Mouse (Mus musculus): ENCODE data around the gene Gucy1a1. TPM values are rescaled to one million over a fixed set of nuclear protein-coding genes. Genes with fewer than 3 reads are reported as not detected.

The Gucy1a1 gene
- polyA plus RNA-seq, 1 experiment: not detected

- WGBS: 42% methylated on average over 3 of the region's 3 CpGs
- TF ChIP-seq CTCF (IDR thresholded peaks at IDR 0.05; ENCODE audit: insufficient read depth, low read depth, low read length) (no peak), POLR2A (IDR thresholded peaks at IDR 0.05; ENCODE audit: insufficient read depth, low read depth, low read length) (no peak)
- peak overlapping the region; percentile 44; the same call in 1 of the 2 replicates for H3K27ac ChIP-seq (ENCODE audit: insufficient read depth, low read depth, low read length)
- H3K4me1 ChIP-seq (ENCODE audit: control insufficient read depth, insufficient read depth, low read length): no peaks in the 10 kb centered on the region; the same call in 1 of the 2 replicates
- H3K4me3 ChIP-seq (ENCODE audit: insufficient read depth, low read depth, low read length): no peak overlapping the region
Measured at GRCm38 (mm10) chr3:82111986-82112385, 33.6 kb downstream of the Gucy1a1 start.

- H3K4me3 ChIP-seq (ENCODE audit: insufficient read depth, low read depth, low read length): no peak overlapping the region
- 95% methylated on average over 15 of the region's 15 CpGs for WGBS
- H3K4me1 ChIP-seq (ENCODE audit: control insufficient read depth, insufficient read depth, low read length): peaks cover 6% of the 10 kb centered on the region
- H3K27ac ChIP-seq (ENCODE audit: insufficient read depth, low read depth, low read length): no peak overlapping the region
- TF ChIP-seq POLR2A (IDR thresholded peaks at IDR 0.05; ENCODE audit: insufficient read depth, low read depth, low read length): no peak
- TF ChIP-seq CTCF (IDR thresholded peaks at IDR 0.05; ENCODE audit: insufficient read depth, low read depth, low read length): no peak
Measured at GRCm38 (mm10) chr3:82108951-82109350, 36.6 kb downstream of the Gucy1a1 start.

- no peak overlapping the region for H3K27ac ChIP-seq (ENCODE audit: insufficient read depth, low read depth, low read length)
- peaks cover 6% of the 10 kb centered on the region for H3K4me1 ChIP-seq (ENCODE audit: control insufficient read depth, insufficient read depth, low read length)
- 69% methylated on average over 6 of the region's 6 CpGs for WGBS
- no peak for TF ChIP-seq POLR2A (IDR thresholded peaks at IDR 0.05; ENCODE audit: insufficient read depth, low read depth, low read length)
- no peak for TF ChIP-seq CTCF (IDR thresholded peaks at IDR 0.05; ENCODE audit: insufficient read depth, low read depth, low read length)
- H3K4me3 ChIP-seq (ENCODE audit: insufficient read depth, low read depth, low read length): no peak overlapping the region
Measured at GRCm38 (mm10) chr3:82104229-82104628, 41.4 kb downstream of the Gucy1a1 start.

GRCm38 (mm10) chr3:82099127-82099526 lies 46.5 kb downstream of the Gucy1a1 start:
- Histone ChIP-seq H3K4me3 (ENCODE audit: insufficient read depth, low read depth, low read length) (no peak overlapping the region), H3K27ac (ENCODE audit: insufficient read depth, low read depth, low read length) (no peak overlapping the region), H3K4me1 (ENCODE audit: control insufficient read depth, insufficient read depth, low read length) (no peaks in the 10 kb centered on the region)
- TF ChIP-seq POLR2A (IDR thresholded peaks at IDR 0.05; ENCODE audit: insufficient read depth, low read depth, low read length): no peak
- TF ChIP-seq CTCF (IDR thresholded peaks at IDR 0.05; ENCODE audit: insufficient read depth, low read depth, low read length): no peak
- 82% methylated on average over 6 of the region's 6 CpGs for WGBS

- Histone ChIP-seq H3K4me3 (ENCODE audit: insufficient read depth, low read depth, low read length) (no peak overlapping the region), H3K27ac (ENCODE audit: insufficient read depth, low read depth, low read length) (no peak overlapping the region), H3K4me1 (ENCODE audit: control insufficient read depth, insufficient read depth, low read length) (no peaks in the 10 kb centered on the region)
- TF ChIP-seq CTCF (IDR thresholded peaks at IDR 0.05; ENCODE audit: insufficient read depth, low read depth, low read length): no peak
- no peak for TF ChIP-seq POLR2A (IDR thresholded peaks at IDR 0.05; ENCODE audit: insufficient read depth, low read depth, low read length)
- 82% methylated on average over 2 of the region's 2 CpGs for WGBS
Measured at GRCm38 (mm10) chr3:82096801-82097200, 48.8 kb downstream of the Gucy1a1 start.

- peak within 1 kb of the TSS; percentile 88 for H3K4me3 ChIP-seq (ENCODE audit: insufficient read depth, low read depth, low read length)
- TF ChIP-seq CTCF (IDR thresholded peaks at IDR 0.05; ENCODE audit: insufficient read depth, low read depth, low read length): no peak
- TF ChIP-seq POLR2A (IDR thresholded peaks at IDR 0.05; ENCODE audit: insufficient read depth, low read depth, low read length): peak; percentile 88
- under 1% methylated on average over 25 of the region's 25 CpGs for WGBS
- H3K4me1 ChIP-seq (ENCODE audit: control insufficient read depth, insufficient read depth, low read length): no peaks in the 10 kb centered on the region; the same call in 1 of the 2 replicates
- H3K27ac ChIP-seq (ENCODE audit: insufficient read depth, low read depth, low read length): peak within 1 kb of the TSS; percentile 94
Measured at GRCm38 (mm10) chr3:82074201-82074851, 71.3 kb downstream of the Gucy1a1 start, which contains the start of gene Gucy1b1. Gene Gucy1b1 (minus strand): TSS chr3:82074689.

GRCm38 (mm10) chr3:82073741-82074181 lies 71.8 kb downstream of the Gucy1a1 start:
- TF ChIP-seq POLR2A (IDR thresholded peaks at IDR 0.05; ENCODE audit: insufficient read depth, low read depth, low read length) (no peak), CTCF (IDR thresholded peaks at IDR 0.05; ENCODE audit: insufficient read depth, low read depth, low read length) (no peak; the same call in 1 of the 2 replicates)
- Histone ChIP-seq H3K4me1 (ENCODE audit: control insufficient read depth, insufficient read depth, low read length) (no peaks in the 10 kb centered on the region; the same call in 1 of the 2 replicates), H3K27ac (ENCODE audit: insufficient read depth, low read depth, low read length) (peak overlapping the region; percentile 94), H3K4me3 (ENCODE audit: insufficient read depth, low read depth, low read length) (peak overlapping the region; percentile 88)
- WGBS: under 1% methylated on average over 34 of the region's 34 CpGs

- WGBS: 40% methylated on average over 5 of the region's 5 CpGs
- no peak overlapping the region for H3K4me3 ChIP-seq (ENCODE audit: insufficient read depth, low read depth, low read length)
- H3K27ac ChIP-seq (ENCODE audit: insufficient read depth, low read depth, low read length): no peak overlapping the region
- TF ChIP-seq CTCF (IDR thresholded peaks at IDR 0.05; ENCODE audit: insufficient read depth, low read depth, low read length): no peak
- TF ChIP-seq POLR2A (IDR thresholded peaks at IDR 0.05; ENCODE audit: insufficient read depth, low read depth, low read length): no peak
- H3K4me1 ChIP-seq (ENCODE audit: control insufficient read depth, insufficient read depth, low read length): no peaks in the 10 kb centered on the region
Measured at GRCm38 (mm10) chr3:82067830-82068229, 77.8 kb downstream of the Gucy1a1 start.

GRCm38 (mm10) chr3:82061402-82062180 lies 84.0 kb downstream of the Gucy1a1 start:
- TF ChIP-seq POLR2A (IDR thresholded peaks at IDR 0.05; ENCODE audit: insufficient read depth, low read depth, low read length) (no peak), CTCF (IDR thresholded peaks at IDR 0.05; ENCODE audit: insufficient read depth, low read depth, low read length) (no peak)
- Histone ChIP-seq H3K4me3 (ENCODE audit: insufficient read depth, low read depth, low read length) (no peak overlapping the region), H3K27ac (ENCODE audit: insufficient read depth, low read depth, low read length) (no peak overlapping the region), H3K4me1 (ENCODE audit: control insufficient read depth, insufficient read depth, low read length) (peaks cover 4% of the 10 kb centered on the region; the same call in 1 of the 2 replicates)
- 30% methylated on average over 9 of the region's 9 CpGs for WGBS

All from olfactory bulb, adult 2 months (tissue).